Mouse (Mus musculus) retina, postnatal 7 days (tissue): ENCODE results near the gene Col23a1.

Experiments
- DNase-seq: peaks from one replicate; pipeline ENCODE4 v3.0.0-alpha.2; 2012; ENCODE audit warnings: low read depth, low spot score

Gene Col23a1

DNA sequence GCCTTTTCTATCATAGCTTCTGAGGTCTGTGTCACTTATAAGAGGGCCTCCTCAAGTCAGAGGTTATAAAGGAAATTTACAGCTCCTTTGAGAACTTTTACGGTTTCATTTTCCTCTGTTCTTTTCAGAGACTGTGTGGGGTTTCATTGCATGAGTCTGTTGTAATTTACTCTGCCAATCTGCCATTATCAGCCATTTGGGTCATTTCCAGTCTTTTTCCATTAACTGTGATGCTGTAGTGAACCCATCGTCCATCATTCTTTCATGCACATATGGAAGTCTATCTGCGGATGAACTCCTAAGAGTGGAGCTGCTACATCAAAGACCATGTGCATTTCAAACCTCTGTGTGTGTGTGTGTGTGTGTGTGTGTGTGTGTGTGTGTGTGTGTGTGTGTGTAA is 192.5 kb downstream of the Col23a1 start:
- DNase-seq, result no peak

DNA sequence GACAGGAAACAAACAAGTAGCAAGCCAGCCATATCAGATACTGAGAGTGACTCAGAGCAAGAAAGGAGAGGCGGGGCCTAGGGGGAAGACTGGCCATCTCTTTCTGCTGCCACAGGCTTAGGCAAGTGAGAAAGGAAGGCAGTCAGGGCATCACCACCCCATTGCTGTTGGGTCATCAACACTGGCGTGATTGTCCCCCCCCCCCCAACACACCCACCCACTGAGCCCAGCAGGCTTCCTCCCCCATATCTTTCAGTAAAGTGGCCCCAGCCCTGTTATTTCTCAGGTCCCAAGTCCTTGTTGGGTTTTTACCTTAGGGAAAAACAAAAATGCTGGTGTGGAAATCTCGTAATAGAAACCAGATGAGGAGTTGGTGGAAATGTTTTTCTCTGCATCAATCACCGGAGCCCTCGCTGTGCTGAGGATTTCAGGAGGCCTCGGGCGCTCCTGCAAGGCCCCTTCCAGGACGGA is 195.4 kb downstream of the Col23a1 start:
- DNase-seq, result no peak

DNA sequence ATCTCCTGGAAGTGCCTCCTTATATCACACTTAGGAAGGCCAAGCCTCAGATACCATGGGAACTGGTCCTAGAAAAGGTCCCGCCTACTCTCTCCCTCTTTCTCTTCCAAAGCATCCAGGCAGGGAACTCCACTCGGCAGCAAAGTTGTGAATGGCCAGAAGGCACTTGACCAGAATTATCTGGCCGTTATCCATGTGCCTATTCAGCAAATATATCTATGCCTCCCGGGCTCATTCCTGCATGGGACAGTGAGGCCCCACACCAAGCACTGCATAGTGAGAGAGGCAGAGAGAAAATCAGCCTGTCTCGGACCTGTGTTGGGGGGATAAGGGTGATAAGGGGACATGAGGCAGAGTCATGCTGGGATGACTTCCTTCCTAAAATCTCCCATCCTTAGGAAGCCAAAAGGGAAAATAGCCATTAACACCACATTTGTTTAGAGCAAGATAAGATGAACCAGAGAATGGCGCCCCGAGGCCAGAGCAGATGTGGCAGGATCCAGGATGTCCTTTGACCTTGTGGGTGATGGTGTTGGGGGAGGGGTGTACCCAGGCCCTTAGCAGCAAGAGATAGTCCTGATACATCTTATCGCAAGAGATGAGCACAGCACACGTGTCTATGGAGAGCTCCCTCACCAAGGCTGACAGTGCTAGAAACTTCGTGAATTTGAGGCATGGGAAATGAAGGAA is 196.2 kb downstream of the Col23a1 start:
- no peak for DNase-seq

DNA sequence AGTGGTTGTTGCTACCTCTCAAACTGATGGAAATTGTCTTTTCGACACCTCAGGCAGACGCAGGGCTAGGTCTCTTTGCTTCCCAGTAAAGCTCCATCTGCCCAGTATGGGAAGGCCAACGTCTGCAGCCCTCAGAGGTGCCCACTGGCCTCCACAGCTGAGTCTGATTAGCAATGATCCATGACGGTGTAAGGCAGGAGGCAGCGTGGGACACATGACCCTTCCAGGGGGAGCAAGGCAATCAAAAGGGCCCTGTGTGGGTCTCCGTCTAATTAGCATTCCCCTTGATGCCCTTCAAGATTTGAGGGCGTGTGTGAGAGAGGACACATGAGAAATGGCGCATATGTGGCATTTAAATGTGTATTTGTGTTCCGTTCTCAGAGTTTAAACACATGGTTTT is 199.1 kb downstream of the Col23a1 start:
- no peak for DNase-seq

DNA sequence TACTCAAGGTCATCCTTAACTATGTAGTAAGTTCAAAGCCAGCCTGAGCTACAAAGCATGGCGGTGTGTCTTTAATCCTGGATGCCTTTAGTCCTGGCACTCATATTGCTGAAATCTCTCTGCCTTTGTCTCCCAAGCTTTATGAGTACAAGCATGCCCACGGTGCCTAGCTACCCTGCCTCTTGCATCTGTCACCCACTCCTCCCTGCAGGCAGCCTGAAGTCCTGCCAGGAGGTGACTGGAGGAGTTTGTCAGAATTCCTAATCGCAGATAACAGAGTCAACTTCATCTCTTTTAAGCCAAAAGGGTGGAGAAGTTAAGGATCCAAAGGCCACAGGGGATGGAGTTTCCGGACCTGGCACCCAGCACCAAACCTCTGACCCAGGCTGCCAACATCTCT is 203.7 kb downstream of the Col23a1 start:
- no peak for DNase-seq

DNA sequence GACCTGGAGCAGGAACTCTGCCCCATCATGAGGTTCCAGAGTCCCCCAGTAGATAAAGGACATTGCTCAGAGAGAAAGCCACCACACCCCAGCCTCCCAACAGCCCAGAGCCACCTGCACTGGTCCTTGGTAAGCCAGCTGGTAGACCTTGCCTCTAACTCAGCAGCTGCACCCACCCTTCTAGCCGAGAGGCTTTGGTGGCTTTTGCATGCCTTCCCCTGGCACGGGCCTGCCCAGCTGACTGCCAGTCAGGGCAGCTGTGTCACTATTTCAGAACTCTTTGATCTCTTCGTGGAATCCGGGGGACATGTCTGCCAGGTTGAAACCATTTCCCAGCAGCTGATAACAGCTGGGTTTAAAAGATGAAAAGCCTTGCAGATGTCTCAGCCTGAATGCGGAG is 204.5 kb downstream of the Col23a1 start:
- no peak for DNase-seq

DNA sequence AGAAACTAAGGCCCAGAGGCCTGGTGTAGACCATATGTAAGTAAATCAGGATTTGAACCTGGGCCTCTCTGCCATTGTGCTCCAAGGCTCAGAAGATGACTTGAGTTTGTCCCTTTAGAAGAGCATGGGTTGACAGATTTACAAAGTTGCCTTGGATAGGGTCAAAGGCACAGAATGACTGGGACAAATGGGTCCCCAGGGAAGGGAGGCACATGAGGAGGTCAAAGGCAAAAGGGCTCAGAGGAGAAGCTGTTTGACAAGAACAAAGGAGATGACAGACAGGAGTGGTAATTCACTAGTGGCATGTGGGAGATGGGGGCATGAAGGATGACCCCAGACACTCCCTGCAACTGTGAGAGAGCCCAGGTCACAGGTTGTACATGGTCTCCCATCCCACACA is 210.1 kb downstream of the Col23a1 start:
- DNase-seq, result no peak

DNA sequence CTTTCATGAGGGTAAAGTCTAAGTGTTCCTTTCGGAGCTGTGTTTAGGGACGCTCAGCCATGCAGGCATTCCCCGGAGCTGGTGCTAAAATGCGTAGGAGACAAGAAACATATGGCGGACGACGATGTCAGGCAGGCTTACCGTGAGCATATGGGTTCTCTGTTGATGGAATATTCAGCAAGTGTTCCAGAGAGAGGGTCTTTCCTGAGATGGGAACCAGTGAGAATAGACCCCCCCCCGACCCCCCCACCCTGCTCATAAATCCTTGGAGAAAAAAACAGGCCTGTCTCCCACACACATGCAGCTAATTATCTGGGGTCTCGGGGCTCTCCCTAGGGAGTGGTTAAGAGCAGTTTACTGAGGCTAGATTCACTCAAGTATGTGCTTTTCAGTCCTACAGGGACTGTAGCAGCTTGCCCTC is 212.7 kb downstream of the Col23a1 start:
- no peak for DNase-seq

DNA sequence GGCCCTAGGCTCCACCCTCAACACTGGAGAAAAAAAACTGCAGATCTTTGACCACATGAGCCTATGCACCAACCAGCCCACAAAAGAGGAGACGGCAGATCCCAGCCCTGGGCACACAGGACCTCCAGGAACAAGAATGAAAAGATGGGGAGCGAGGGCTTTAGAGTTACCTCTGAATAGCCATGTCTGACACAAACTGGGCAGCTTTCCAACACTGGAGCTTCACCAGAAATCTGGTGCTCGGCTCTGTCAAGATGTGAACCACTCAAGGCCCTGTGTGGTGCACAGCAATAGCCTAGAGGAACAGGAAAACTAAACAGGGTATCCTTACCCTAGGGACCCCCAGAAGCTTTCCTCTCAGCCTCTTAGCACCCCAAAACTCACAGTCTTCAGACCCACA is 215.2 kb downstream of the Col23a1 start:
- DNase-seq, result no peak

DNA sequence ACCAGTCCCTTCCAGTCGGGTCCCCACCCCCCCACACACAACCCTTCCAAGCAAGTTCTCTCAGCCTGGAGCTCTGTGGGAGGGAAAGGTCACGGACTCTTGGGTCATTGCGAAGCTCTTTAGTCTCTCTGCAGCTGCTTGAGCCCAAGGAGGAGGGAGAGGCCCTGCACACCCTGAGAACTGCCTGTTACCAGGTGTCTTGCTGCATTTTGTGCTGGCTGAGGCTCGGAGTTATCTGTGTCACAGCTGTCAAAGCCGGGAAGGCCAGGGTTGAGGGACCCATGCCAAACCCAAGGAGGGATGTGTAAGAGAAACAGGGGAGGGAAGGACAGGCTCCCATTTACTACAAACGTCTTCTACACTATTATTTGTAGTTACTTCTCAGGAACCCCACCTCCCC is 218.3 kb downstream of the Col23a1 start:
- DNase-seq, result no peak

DNA sequence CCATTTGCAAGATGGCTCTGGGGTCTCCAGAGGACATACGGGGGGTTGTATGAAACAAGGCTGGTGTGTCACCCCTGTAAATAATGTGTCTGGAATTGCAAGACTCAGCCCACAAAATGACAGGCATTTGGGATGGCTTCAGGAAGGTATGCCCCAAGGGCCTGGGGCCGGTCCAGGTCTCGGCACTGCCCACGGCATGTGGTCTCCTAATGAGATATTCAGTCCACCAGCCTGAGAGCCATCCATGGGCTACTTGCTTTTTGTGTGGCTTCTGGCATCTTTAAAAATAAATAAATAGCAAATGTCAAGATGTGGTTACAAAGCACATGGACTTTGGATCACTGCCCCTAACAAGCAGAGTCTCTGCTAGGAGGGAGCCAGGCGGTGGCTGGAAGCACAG is 219.5 kb downstream of the Col23a1 start:
- DNase-seq, result no peak

DNA sequence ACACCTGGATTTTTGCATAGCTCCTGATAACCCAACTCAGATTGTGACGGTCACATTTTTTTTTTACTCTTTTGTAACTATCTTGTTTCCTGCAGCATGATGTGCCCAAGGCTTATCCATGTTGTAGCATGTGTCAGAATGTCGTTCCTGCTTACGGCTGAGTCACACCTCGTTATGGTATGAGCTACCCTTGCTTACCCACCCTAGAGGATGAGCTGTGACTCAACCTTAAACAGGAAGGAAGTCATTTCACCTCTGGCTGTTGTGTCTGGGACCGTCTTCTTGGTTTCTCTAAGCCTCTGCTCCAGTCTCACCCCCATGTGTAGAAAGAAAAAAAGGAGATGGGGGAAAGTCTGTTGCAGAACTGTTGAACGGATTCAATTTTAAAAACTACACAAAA is 223.3 kb downstream of the Col23a1 start:
- no peak for DNase-seq

DNA sequence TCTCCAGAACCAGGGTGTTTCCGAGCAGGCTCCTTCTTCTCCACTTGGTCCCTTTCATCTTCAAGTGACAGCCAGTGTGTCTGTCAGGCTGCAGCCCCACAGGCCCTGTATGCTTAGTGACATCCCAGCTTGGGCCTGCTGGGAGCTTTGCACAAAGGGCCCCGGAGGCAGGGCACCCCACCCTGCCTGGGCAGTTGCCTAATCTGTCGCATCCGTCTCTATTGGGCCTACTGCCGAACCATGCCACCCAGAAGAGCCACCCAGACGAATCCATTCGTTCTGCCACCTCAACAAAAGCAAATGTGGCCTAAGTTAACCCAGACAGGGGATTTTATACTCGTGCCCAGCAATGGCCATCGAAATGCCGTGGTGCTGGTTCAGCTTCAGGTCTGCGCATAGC is 225.6 kb downstream of the Col23a1 start:
- DNase-seq, result no peak

DNA sequence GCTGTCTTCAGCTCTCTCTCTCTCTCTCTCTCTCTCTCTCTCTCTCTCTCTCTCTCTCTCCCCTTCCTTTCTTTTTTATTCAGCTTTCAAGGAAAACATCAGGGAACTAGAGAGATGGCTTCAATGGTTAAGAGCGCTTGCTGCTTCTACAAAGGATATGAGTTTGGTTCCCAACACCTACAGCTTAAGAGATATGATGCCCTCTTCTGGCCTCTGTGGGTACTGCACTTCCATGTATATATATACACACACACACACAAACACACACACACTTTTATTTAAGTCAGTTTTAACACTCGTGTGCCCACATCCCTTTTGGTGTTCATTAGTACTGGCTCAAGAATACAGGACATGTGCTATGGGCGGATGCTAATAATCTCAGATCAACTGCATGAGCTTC is 228.4 kb downstream of the Col23a1 start:
- no peak for DNase-seq

DNA sequence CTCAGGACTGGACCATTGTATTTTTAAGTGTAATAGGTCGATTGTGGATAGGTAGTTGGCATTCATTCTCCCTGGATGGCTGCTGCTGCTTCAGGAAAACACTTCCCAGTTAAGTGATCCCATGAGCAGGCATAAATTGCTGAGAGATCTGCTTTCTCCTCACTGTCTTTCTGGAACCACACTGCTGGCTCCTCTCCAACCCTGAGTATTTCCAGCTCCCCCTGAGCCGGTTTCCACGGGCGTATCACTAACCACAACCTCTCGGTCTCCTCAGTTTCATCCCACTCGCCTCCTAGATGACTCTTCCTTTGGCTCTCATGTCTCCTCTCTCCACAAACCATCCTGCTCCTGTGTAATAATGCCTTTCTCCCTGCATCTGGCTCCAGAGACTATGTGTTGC is 228.9 kb downstream of the Col23a1 start:
- DNase-seq, result no peak

DNA sequence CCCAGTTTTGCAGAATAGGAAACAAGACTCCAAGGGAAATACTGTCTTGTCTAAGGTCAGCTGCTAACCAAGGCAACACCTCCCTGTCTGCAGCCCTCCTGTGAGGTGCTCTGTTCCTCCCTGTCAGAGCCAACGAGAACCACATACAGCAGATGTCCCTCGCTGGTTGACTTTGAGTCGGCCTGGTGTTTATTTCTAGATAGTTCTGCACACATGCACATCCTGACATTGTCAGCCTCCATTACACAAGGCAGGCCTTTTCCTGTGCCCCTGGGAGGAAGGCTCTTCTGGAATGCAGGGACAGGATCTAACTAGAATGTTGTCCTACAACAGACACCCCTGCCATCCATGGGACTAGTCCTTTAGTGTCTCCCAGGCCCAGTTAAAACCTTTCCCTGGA is 231.7 kb downstream of the Col23a1 start:
- DNase-seq, result no peak

DNA sequence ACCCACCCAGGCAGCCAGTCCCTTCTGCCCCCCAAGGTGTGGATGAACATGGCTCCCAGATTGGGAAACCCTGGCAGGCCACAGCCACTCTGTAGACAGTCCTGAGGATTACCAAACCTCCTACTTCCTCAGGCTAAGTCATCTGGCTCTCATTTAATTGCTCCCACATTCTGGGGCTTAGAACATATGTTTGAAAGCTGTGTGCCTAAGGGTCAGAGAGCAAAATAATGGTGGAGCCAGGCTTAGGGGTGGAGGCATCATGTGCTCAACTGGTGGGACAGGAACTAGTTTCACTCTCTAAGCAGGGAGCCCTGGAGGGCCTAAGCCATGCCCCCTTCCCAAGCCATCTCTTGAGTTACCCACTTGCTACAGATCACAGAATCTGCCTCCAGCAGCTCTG is 233.5 kb downstream of the Col23a1 start:
- DNase-seq, result no peak

DNA sequence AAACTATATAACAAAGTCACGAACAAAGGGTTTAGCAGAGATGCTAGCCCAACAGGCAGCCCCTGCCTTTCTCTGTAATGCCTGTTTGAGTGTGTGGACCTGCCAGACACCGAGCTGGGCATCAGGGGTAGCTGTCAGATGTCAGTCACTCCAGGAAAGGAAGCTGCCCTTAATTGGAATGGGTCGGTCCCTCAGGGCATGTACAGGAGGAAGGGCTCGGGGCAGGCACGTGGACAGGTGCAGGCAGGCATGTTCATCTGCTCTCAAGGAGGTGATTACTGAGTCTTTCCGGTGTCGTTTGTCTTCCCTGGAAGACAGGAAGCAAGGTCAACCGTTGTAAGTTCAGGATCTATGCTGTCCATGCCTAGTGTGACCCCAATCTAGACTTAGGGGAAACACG is 233.9 kb downstream of the Col23a1 start:
- DNase-seq, result no peak

DNA sequence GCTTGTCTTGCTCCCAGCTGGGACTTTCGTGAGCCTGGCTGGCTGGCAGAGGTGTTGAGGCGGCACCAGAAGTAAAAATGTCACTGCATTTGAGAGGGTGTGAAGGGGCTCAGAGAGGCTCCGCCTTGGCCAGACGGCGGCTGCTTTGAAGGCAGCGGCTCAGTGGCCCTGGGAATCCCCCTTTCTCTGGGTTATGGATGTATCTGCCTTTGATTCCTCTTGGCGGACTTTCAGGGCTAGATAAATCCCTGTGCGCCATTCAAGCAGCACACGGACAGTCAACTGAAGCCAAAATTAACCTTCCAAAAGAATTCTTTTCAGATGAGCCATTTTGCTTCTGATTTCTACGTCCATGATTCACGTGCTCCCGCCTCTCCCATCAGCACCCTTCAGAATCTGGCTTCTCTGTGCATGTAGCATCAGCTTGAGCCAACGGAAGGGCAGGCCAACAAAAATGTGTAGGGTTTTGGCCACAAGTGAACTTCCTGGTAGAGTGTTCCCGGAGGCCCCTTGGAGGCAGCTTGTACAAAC is 237.0 kb downstream of the Col23a1 start:
- DNase-seq, result no peak

DNA sequence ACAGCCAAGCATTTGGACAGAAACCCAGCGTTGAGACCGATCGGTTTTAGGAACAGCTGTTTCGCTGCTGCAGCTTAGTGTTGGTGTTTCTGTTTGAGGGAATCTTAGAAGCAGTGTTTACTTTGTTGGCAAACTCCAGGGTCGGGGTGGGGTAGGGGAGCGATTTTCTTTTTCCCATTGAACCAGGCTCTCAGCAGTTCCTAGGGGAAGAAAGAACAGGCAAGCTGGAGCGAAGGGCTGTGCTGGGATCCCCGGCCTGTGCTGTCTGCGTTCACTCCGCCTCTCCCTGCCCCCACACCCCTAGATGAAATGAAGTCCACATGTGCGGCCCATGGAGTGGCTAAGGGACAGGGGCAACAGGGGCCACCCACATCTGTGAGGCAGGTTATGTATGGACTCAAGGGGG is 243.4 kb downstream of the Col23a1 start:
- DNase-seq, result no peak

DNA sequence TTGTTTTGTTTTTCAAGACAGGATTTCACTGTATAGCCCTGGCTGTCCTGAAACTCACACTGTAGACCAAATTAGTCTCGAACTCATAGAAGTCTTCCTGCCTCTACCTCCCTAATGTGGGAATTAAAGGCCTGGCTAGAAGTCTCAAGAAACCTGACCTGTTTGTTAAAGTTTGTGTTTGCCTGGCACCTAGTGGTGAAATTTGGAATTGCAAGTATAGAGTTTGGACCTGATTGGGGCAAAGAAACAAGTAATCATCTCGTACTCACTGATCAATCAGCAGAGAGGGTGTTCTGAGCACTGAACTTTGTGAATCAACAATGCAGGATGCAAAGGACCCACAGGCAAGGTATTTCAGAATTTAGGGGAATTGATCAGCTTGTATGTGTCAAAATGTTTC is 244.6 kb downstream of the Col23a1 start:
- peak; percentile 50 for DNase-seq

DNA sequence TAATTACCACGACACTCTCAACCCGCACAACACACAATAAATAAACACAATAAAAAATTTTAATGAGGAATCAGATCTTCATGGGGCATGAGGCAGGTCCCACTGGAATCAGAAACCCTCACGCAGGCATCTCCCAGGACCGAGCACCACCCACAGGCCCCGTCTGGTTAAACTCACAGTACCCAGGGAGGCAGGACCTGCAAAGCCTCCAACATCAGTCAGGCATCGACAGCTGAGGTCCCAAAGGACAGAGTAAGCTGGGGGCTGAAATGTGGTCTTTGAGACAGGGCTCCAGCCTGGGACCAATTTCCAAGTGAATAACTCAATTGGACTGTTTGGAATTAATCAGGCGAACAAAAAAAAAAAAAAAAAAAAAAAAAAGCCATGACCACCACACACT is 248.7 kb downstream of the Col23a1 start:
- DNase-seq, result no peak

DNA sequence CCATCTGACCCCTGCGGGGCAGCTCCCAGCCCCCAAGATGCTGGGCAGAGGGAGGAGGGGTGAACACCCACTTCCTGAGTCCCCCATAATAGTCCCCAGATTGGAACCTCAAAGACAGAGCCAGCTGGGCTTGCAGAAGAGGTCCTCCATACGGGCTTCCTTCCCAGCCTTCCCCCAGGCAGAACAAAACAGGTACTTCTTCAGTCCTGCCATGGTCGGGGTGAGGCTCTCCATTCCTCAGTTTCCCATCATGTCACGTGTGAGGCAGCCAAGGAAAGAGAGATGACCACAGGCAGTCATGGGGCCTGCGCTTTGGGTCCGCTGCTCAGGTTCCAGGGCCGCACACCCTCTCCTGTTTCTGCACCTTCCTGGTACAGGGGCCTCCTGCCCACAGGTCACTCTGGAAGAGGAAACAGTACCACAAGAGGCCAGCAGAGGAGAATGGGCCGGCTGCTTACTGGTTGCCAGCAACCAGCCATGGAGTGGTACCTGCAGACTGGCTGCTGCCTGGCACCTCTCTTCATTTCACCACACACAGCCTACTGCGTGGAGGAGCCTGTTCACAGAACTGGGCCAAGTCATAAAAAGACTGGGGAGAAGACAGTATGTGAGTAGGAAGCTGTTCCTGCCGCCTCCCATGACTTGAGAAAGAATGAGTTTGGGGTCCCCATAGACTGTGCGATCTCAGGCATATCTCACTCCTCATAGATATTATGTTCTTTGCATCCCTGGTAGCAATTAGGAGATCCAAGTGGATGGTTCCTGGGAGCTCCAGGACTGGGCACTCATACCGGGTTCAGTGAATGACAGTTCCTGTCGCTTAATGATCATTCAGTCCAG is 249.4 kb downstream of the Col23a1 start:
- DNase-seq, result no peak
